Mouse (Mus musculus): ENCODE data around the gene Pitpnm1.

The Pitpnm1 gene

DNA sequence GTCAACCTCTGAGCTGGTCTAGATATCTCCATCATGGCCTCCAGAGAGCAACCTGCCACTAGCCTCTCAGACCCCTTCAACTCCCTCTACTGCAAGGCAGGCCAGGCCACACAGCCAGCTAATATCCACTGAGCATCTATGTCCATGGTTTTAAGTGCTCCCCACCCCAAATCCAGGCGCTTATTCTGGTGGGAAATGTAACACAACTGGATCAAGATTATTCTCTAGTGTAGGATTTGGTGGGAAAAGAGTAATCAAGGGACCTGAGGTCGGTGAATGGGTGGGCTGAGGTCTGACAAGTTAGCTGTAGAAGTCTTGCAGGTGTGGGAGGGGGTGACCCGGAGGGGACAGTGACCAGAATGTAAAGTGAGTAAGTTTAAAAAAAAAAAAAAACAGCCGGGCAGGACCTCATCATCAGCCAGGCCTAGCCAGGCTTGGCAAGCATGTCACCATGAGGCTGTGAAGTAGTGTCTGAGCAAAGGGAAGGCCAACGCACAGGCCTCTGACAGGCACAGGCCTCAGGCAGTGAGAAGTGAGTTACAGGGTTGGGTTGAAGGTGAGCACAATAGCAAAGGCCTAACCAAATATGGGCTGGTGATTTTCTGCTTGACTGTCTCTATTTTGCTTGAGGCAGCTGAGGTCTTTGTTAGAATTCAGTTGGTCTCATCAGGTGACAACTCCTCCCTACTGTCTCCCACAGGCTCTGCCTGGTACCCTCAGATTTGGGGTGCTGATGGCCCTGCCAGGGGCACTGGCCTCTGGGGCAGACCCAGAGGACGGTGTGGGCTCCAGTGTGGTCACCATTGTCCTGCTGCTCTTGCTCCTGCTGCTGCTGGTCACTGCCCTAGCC is 55.6 kb downstream of the Pitpnm1 start:
- no peak for DNase-seq (ENCODE audit: low spot score)

DNA sequence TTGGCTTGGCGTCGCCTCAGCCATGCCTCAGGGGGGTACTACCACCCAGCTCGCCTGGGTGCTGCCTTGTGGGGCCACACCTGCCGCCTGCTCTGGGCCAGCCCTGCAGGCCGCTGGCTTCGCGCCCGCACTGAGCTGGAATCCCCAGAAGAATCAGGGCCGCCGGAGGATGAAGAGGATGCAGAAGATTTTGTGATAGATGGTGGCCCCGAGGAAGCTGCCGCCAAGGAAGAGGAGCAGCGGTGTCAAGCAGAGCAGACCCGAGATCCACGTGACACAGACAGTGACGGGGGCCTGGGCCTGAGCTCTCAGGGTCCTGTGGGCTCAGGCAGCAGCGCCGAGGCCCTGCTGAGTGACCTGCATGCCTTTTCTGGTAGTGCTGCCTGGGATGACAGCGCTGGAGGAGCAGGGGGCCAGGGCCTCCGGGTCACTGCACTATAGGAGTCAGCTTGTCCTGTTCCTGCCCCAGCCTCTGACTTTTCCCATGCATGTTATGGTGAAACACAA is 56.3 kb downstream of the Pitpnm1 start:
- no peak for DNase-seq (ENCODE audit: low spot score)

DNA sequence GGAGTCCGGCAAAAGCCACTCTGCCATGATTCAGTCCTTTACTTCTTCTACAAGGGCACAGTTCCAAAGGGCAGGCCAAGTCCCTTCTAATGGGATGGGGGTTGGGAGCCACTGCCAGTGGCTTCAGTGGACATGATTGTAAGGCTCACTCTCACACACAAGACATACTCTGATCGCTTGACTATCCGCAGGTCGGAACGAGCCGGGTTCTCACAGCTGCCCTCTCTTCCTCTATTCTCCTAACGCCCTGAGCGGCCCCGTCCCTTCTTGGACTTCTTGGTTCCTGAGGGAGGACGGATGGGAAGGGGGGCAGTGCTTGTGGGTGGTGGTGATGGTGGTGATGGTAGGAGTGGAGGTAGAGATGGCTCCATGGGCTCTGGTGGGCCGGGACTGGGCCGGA is 57.0 kb downstream of the Pitpnm1 start:
- no peak for DNase-seq (ENCODE audit: low spot score)

DNA sequence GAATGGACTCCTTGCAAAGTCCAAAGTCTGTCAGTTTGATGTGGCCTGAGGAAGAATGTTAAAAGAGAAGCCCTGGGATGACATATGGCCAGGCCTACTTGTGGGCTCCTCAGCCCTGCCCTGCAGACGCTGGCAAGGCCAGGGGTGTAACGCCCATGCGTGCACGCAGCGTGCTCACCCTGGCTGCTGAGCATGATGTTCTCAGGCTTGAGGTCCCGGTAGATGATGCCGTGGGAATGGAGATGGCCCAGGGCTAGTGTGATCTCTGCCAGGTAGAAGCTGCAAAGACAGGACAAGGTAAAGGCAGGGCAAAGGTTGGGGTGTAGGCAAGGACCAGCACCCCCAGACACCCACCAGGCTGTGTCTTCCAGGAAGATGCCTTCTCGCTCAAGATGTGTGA is 59.3 kb downstream of the Pitpnm1 start:
- DNase-seq (ENCODE audit: low spot score): no peak

DNA sequence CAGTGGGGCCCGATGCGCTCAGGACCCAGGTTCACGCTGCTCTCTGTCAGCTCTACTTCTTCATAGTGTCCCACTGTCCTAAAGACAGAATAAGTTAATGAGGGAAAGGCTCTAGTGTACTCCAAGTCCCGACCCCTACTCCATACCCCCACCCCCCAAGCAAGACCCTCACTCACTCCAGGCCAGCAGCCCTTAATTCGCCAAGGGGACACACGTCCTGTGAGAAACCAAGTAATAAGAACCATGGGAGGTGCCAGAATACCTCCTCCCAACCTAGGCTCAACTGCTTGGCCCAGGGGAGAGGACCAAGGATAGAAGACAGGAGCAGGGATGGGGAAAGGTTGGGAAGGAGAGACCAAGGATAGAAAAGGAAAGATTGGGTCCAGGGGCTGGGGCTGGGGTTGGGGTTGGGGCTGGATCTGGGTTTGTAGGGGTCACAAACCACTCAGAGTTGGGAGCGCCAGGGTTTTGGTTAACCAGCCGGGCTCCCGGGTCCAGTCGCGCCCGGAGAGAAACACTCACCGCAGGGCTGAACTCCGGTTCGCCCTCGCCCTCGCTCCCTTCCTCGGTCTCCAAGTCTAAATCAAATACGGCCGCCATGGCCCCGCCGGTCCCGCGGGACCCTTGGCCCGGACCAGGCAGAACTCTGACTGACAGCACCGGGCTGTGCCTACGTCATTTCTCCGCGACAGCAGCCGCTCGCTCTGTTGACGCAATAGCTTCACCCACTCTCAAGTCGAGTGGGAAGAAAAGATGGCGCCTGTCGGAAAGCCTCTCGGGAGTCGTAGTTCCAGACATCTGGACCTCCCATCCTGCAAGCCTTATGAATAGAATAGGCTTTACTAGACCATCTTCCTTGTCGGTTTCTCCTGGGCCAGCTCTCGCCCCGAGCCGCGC is 63.1 kb downstream of the Pitpnm1 start, which contains the start of gene Rps6kb2:
Gene Rps6kb2, minus strand, starts transcription at position 709 of the 897 bp plus-strand sequence.
- DNase-seq (ENCODE audit: low spot score): peak; percentile 98

DNA sequence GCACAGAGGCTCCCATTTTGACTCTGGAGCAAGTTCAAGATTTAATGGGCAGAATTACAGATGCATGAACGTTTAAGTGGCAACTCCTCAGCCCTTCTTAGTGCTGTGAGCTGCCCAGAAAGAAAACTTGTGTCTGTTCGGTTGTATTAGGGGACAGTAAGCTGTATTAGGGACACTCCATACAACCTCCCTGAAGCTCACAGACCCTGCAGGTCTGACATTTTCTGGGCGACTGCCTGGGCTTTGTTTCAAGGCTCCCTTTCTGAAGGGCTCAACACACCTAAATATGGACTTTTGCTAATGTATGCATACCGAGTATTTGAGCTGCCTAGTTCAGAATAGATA is 63.7 kb downstream of the Pitpnm1 start:
- no peak for DNase-seq (ENCODE audit: low spot score)
